Mouse (Mus musculus) right cerebral cortex, postnatal 10 days (tissue): ENCODE measurements around the gene Mrpl11.
A peak's percentile ranks its signal among the peaks of the same experiment; 100 is the strongest.
"Not testable (repeated sequence)": the region's sequence is repeated elsewhere in the genome, so short reads cannot be mapped to it uniquely, and the experiment has no call there.

Source experiments
- DNase-seq, 2 experiments: peaks; one replicate each; pipeline ENCODE4 v3.0.0; 2021; ENCODE audit warnings: low spot score in 2 of 2

The Mrpl11 gene

GRCm38 (mm10) chr19:4992371-4992770 lies 30.4 kb downstream of the Mrpl11 start:
- DNase-seq = peak in 1 of 2 experiments; percentile 32

GRCm38 (mm10) chr19:4992904-4993303 lies 31.0 kb downstream of the Mrpl11 start:
- DNase-seq = peak; percentile 87 to 93

- DNase-seq = peak; percentile 94 to 96
Observed at GRCm38 (mm10) chr19:4994043-4994442, 32.1 kb downstream of the Mrpl11 start.

- DNase-seq = peak in 1 of 2 experiments; percentile 73
Observed at GRCm38 (mm10) chr19:4999445-5000140, 37.6 kb downstream of the Mrpl11 start.

- peak; percentile 97 to 99 for DNase-seq
Observed at GRCm38 (mm10) chr19:5001666-5002406, 39.9 kb downstream of the Mrpl11 start.

- not testable (repeated sequence) for DNase-seq
Observed at GRCm38 (mm10) chr19:5003644-5004043, 41.7 kb downstream of the Mrpl11 start.

- no peak for DNase-seq
Observed at GRCm38 (mm10) chr19:5004925-5005324, 43.0 kb downstream of the Mrpl11 start.

GRCm38 (mm10) chr19:5013138-5013537 lies 51.2 kb downstream of the Mrpl11 start:
- DNase-seq = no peak

GRCm38 (mm10) chr19:5014961-5015398 lies 53.0 kb downstream of the Mrpl11 start:
- no peak for DNase-seq

GRCm38 (mm10) chr19:5016221-5016742 lies 54.3 kb downstream of the Mrpl11 start:
- no peak for DNase-seq
